Mouse (Mus musculus) ES-Bruce4 (cell line): ENCODE measurements around the gene Strn4.

Experiments
- CTCF ChIP-seq: IDR thresholded peaks from one replicate; pipeline ENCODE4 v1.8.1; 2011; ENCODE audit warnings: low read depth, low read length
- EP300 ChIP-seq: IDR thresholded peaks from 2 replicates; pipeline ENCODE4 v1.6.1; 2011; ENCODE audit warnings: low read depth, low read length; ENCODE audit not compliant: insufficient read depth
- POLR2A ChIP-seq: IDR thresholded peaks from one replicate; pipeline ENCODE4 v1.8.1; 2011; ENCODE audit warnings: low read length; ENCODE audit not compliant: insufficient read depth

- TF ChIP-seq EP300 = no peak
- no peak for TF ChIP-seq CTCF
- no peak for TF ChIP-seq POLR2A
These were observed 64.9 kb downstream of the Strn4 start for GRCm38 (mm10) chr7:16880615-16881014.
